Mouse (Mus musculus): ENCODE results near the gene Vstm2l.

The Vstm2l gene

GRCm38 (mm10) chr2:157991026-157991425 is 76.6 kb downstream of the Vstm2l start:
- DNase-seq (ENCODE audit: low read depth, low spot score) = no peak

GRCm38 (mm10) chr2:157992501-157992900 is 78.0 kb downstream of the Vstm2l start:
- DNase-seq (ENCODE audit: low read depth, low spot score) = no peak
